Mouse (Mus musculus): ENCODE measurements around the gene Tppp3. TPM values are rescaled to one million over a fixed set of nuclear protein-coding genes. Genes with fewer than 3 reads are reported as not detected.

Tppp3 gene
- total RNA-seq, 1 experiment from 2014 or later = 258 TPM

DNA sequence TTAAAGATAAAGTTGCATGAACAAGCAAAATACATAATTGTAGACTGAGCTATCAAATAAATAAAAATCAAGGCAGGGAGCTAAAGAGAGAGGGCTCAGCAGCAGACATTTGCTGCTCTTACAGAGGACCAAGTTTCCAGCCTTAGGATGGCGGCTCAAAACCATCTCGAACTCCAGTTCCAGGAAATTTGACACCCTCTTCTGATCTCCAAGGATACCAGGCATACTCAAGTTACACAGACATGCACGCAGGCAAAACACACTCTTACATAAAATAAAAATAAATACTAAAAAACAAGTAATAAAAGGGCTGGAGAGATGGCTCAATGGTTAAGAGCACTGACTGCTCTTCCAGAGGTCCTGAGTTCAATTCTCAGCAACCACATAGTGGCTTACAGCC, 22.2 kb upstream of the Tppp3 start:
- no peak for ATAC-seq (replicated peaks; ENCODE audit: insufficient number of reproducible peaks, low FRiP score, low TSS enrichment, poor library complexity, severe bottlenecking)

- ATAC-seq (replicated peaks; ENCODE audit: insufficient number of reproducible peaks, low FRiP score, low TSS enrichment, poor library complexity, severe bottlenecking) = no peak
These were observed 18.0 kb upstream of the Tppp3 start for GRCm38 (mm10) chr8:105489281-105489680.

DNA sequence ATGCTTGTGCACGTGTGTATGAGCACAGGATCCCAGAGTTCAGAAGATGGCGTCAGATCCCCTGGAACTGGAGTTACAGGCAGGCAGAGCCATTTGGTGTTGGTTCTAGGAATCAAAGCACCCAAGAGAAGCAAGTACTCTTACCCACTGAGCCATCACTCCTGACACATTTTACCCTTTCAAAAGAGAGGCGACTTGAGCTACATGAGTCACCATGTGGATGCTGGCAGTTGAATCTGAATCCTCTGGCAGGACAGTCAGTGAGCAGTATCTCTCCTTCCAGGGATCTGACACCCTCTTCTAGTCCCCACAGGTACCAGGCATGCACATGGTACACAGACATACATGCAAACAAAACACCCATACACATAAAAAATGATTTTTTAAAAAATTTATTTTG, 16.8 kb upstream of the Tppp3 start:
- ATAC-seq (replicated peaks; ENCODE audit: insufficient number of reproducible peaks, low FRiP score, low TSS enrichment, poor library complexity, severe bottlenecking) = no peak

- ATAC-seq (replicated peaks; ENCODE audit: insufficient number of reproducible peaks, low FRiP score, low TSS enrichment, poor library complexity, severe bottlenecking) = no peak
These were observed 13.1 kb upstream of the Tppp3 start for GRCm38 (mm10) chr8:105484392-105484791.

DNA sequence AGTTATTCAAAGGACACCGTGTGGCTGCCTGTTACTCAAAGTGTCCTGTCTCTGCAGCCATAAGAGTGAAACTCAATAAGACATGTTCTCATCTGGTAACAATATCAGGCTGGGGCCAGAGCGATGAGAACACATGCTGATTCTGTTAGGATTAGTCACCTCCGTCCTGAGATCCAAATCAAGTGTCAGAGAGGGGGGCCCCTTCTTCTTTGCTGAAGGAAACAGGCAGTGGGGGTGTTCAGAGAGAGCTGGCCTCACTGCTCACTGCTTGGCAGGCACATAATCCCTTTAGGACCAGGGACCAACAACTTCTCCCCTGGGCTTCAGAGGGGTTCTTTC, 12.7 kb upstream of the Tppp3 start:
- ATAC-seq (replicated peaks; ENCODE audit: insufficient number of reproducible peaks, low FRiP score, low TSS enrichment, poor library complexity, severe bottlenecking) = no peak

GRCm38 (mm10) chr8:105483212-105484029, 12.1 kb upstream of the Tppp3 start:
- ATAC-seq (replicated peaks; ENCODE audit: insufficient number of reproducible peaks, low FRiP score, low TSS enrichment, poor library complexity, severe bottlenecking) = no peak

DNA sequence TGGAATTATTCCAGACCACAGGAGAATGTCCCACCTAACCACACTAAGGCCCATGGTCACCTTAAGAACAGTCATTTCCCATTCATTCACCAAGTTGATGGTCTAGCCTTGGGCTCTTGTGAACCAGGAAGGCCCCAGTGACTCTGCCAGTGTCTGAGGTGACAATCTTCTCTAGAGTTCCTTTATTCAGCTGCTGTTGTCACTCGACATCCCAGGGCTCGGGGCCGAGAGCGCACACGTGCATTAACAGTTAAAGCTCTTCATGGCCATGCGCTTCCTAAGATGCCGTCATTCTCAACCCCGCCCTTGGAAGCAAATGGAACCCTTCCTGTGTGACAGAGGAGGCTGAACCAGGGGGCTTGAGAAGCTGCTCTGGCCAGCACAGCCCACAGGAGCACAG, 10.8 kb upstream of the Tppp3 start:
- ATAC-seq (replicated peaks; ENCODE audit: insufficient number of reproducible peaks, low FRiP score, low TSS enrichment, poor library complexity, severe bottlenecking) = no peak

- ATAC-seq (replicated peaks; ENCODE audit: insufficient number of reproducible peaks, low FRiP score, low TSS enrichment, poor library complexity, severe bottlenecking) = no peak
These were observed 10.1 kb upstream of the Tppp3 start for GRCm38 (mm10) chr8:105481453-105481852.

DNA sequence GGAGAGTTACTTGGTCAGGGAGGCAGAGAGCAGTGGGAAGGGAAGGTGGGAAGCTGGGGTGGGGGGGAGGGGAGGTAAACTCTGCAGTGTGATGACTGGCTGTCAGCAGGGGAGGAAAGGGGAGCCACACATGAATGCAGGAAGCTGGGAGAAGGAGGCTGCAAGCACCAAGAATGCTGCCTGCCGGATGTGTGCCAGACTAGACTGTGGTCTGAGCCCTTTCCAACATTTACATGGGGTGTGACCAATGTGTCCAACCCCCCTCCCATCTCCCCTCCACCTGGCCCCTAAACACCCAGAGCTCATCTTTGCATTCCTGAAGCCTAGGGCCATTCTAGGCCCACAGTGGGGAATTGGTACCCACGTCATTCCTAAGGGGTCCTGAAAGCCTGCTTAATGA, 9.7 kb upstream of the Tppp3 start:
- no peak for ATAC-seq (replicated peaks; ENCODE audit: insufficient number of reproducible peaks, low FRiP score, low TSS enrichment, poor library complexity, severe bottlenecking)

- ATAC-seq (replicated peaks; ENCODE audit: insufficient number of reproducible peaks, low FRiP score, low TSS enrichment, poor library complexity, severe bottlenecking) = no peak
These were observed 6.5 kb upstream of the Tppp3 start for GRCm38 (mm10) chr8:105477792-105478191.

GRCm38 (mm10) chr8:105476628-105477413, 5.5 kb upstream of the Tppp3 start:
- ATAC-seq (replicated peaks; ENCODE audit: insufficient number of reproducible peaks, low FRiP score, low TSS enrichment, poor library complexity, severe bottlenecking) = peak; percentile 57; the same call in 1 of the 2 replicates

DNA sequence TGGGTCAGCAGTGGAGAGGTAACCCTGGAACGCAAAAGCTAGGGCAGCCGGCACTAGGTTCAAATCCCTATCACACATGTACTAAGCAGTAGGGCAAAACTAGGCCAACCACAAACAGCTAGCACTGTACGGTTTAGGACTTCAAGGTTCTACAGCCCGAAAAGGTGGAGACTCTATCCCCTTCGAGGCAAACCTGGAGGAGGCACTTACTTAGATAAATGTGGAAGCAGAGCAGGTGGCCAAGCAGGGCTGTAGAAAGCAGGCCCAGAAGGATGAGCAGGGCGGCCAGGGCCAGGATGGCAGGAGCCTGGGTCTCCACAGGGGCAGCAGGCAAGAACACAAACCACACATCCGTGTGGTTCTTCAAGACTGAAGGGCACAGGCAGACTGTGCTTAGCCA, 4.8 kb upstream of the Tppp3 start:
- ATAC-seq (replicated peaks; ENCODE audit: insufficient number of reproducible peaks, low FRiP score, low TSS enrichment, poor library complexity, severe bottlenecking) = no peak

DNA sequence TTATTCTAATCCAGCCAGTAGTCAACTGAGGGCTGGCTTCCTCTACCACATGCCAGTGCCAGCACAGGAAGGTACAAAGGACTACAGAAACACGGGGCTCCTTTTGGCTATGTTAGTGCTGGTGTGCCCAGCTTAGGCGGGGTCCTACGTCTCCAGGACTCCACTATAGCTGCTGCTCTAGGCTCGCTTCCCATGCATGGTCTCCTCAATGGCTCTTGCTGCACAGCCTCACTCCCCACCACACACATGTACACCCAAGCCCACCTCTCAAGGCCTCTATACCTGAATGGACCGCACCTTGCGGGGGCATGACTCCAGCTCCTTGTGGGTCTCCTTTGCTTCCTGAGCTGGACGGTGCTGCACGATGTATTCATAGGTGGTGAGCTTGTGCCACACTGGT, 4.4 kb upstream of the Tppp3 start:
- ATAC-seq (replicated peaks; ENCODE audit: insufficient number of reproducible peaks, low FRiP score, low TSS enrichment, poor library complexity, severe bottlenecking) = no peak

- no peak for ATAC-seq (replicated peaks; ENCODE audit: insufficient number of reproducible peaks, low FRiP score, low TSS enrichment, poor library complexity, severe bottlenecking)
These were observed 3.9 kb upstream of the Tppp3 start for GRCm38 (mm10) chr8:105475254-105475653.

DNA sequence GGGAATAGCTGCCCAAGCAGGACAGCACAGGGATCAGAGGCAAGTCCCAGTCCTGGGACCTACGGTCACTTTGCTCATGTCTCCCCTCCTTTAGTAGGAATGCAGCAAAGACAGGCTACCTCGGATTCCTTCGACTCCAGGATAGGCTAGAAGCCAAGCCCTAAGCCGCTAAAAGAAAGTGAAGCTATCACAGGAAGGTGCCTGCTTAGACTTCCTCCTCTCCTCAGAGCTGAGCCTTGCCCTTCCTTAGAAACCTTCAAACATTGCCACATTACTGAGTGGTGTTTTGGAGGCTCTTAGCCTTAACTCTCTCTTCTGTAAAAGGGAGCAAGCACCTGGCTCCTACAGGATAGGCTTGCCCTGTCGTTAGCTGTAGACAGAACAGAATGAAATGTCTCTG, 3.4 kb upstream of the Tppp3 start:
- no peak for ATAC-seq (replicated peaks; ENCODE audit: insufficient number of reproducible peaks, low FRiP score, low TSS enrichment, poor library complexity, severe bottlenecking)

GRCm38 (mm10) chr8:105473816-105474606, 2.7 kb upstream of the Tppp3 start:
- ATAC-seq (replicated peaks; ENCODE audit: insufficient number of reproducible peaks, low FRiP score, low TSS enrichment, poor library complexity, severe bottlenecking) = no peak

DNA sequence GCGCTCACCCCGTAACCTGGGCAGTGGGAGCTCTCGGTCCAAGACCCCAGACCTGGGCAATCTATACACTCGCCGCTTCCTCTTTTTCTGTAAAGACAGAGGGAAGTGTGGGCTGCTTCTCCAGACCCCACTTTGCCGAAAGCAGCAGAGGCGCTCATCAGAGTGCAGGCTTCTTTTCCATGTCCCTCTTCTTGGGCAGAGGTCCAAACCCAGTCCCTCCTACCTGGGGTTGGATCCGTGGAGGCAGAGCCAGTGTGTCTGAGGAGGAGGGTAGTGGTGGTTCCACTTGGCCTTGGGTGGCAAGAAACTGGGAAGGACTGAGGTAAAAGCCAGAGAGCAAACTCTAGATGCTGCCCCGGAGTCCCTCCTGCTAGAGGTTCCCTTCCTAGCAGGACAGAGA, 1.7 kb upstream of the Tppp3 start:
- no peak for ATAC-seq (replicated peaks; ENCODE audit: insufficient number of reproducible peaks, low FRiP score, low TSS enrichment, poor library complexity, severe bottlenecking)

GRCm38 (mm10) chr8:105472414-105472932, 1.1 kb upstream of the Tppp3 start:
- no peak for ATAC-seq (replicated peaks; ENCODE audit: insufficient number of reproducible peaks, low FRiP score, low TSS enrichment, poor library complexity, severe bottlenecking)

DNA sequence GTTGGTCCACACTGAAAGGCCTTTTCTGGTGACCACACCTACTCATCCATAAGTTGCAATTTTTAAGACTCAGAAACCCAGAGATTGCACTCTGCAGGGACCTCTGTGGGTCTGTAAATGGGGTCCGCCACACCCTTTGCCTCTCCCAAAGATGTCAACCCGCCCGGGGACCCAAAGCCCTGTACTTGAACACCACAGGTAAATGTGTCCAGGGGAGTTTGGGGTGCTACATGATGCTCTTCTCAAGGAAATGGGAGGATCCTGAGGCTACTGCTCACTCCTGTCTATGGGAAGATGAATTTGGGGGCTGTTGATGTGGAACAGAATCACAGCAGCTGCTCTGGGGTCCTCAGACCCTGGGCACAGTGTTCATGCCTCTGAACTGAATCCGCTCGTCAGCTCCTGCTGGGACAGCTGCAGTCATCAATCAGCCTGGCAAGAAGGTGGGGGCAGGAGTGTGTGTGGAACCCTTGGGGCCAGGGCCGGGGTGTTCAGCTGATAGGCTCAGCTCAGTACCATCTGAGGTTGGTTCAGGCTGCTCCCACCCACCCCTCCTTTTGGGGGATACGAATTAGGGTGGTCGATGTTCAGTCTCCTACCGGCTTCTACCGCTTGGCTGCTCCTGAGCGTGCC, 529 bp downstream of the Tppp3 start:
- ATAC-seq (replicated peaks; ENCODE audit: insufficient number of reproducible peaks, low FRiP score, low TSS enrichment, poor library complexity, severe bottlenecking) = no peak
